Mouse (Mus musculus) spleen, adult 2 months (tissue): ENCODE results near the gene D2hgdh.

Experiments
- CTCF ChIP-seq: fragments of 200-500 bp; IDR thresholded peaks from 2 replicates; pipeline ENCODE4 v1.5.1; 2011; ENCODE audit warnings: mild to moderate bottlenecking, inconsistent platforms; ENCODE audit not compliant: insufficient read depth, insufficient read length, insufficient replicate concordance; ENCODE audit errors: extremely low read depth
- POLR2A ChIP-seq: fragments of 200-500 bp; IDR thresholded peaks from 2 replicates; pipeline ENCODE4 v1.6.1; 2011; ENCODE audit warnings: low read depth, low read length, inconsistent platforms

GRCm38 (mm10) chr1:93825771-93826539, 1.2 kb downstream of the D2hgdh start:
- TF ChIP-seq POLR2A (no peak), CTCF (no peak)
